In the genomic region with DNA sequence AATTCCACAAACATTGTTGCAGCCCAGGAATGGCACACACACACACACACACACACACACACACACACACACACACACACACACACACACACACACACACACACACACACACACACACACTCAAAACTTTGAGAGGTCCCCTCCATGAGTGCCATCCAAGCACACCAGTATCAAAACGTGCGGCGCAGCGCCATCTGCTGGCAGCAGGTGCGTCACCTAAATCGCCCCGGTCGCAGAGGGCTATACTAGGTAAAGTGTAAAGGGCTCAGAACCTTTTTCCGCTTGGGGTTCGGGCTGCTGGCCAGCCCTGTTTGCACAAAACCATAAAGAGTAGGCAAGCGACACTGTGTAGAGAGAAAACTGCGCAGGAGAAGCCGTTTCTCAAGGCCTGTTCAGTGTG, we compare ENCODE assay signal across 8 mouse cellular contexts.
DNase-seq lines count a peak whose midpoint lies in the region; ATAC-seq and TF ChIP-seq lines count a peak whose summit lies in the region.

No protein-coding gene starts in this region.

- H3K9me3 ChIP-seq in embryonic facial prominence, embryonic 11.5 days (replicated peaks; ENCODE audit: control insufficient read depth, low read length): no peaks in the 10 kb centered on the region
- no peaks in the 10 kb centered on the region for H3K9me3 ChIP-seq in heart, embryonic 12.5 days (replicated peaks)
- no peaks in the 10 kb centered on the region for H3K9me3 ChIP-seq in neural tube, embryonic 13.5 days

- H3K4me2 ChIP-seq in embryonic facial prominence, embryonic 11.5 days (ENCODE audit: low read depth, low read length): no peak overlapping the region
- H3K4me2 ChIP-seq in heart, embryonic 12.5 days: peak overlapping the region; percentile 12; the same call in 1 of the 2 replicates
- peak overlapping the region; percentile 31 for H3K4me2 ChIP-seq in neural tube, embryonic 13.5 days

- TF ChIP-seq CTCF in spleen, adult 2 months (IDR thresholded peaks at IDR 0.05; ENCODE audit: extremely low read depth, insufficient read depth, insufficient read length, insufficient replicate concordance): peak; percentile 18; the same call in 1 of the 2 replicates

- no peak for TF ChIP-seq POLR2A in spleen, adult 2 months (IDR thresholded peaks at IDR 0.05; ENCODE audit: low read depth, low read length)

- H3K4me3 ChIP-seq in spleen, adult 2 months (ENCODE audit: extremely low read depth, insufficient read depth, insufficient read length): no peak overlapping the region
- H3K4me3 ChIP-seq in embryonic facial prominence, embryonic 11.5 days (ENCODE audit: low read depth, low read length): no peak overlapping the region
- H3K4me3 ChIP-seq in heart, embryonic 12.5 days: no peak overlapping the region
- H3K4me3 ChIP-seq in neural tube, embryonic 13.5 days: no peak overlapping the region

- H3K9ac ChIP-seq in embryonic facial prominence, embryonic 11.5 days (replicated peaks; ENCODE audit: low read length): no peak overlapping the region
- no peak overlapping the region for H3K9ac ChIP-seq in heart, embryonic 12.5 days
- H3K9ac ChIP-seq in neural tube, embryonic 13.5 days: no peak overlapping the region

- H3K27me3 ChIP-seq in spleen, adult 2 months (ENCODE audit: control insufficient read depth, insufficient read depth, low read length): no peaks in the 10 kb centered on the region
- H3K27me3 ChIP-seq in embryonic facial prominence, embryonic 11.5 days (ENCODE audit: control insufficient read depth, insufficient read depth, low read length): 0 out of 2 replicates have a peak, but pooled peaks cover 4% of the 10 kb centered on the region
- peaks cover 48% of the 10 kb centered on the region for H3K27me3 ChIP-seq in heart, embryonic 12.5 days (replicated peaks)
- H3K27me3 ChIP-seq in neural tube, embryonic 13.5 days: peaks cover 49% of the 10 kb centered on the region

- H3K27ac ChIP-seq in spleen, adult 2 months (ENCODE audit: insufficient read depth, low read length): no peak overlapping the region
- H3K27ac ChIP-seq in embryonic facial prominence, embryonic 11.5 days (replicated peaks; ENCODE audit: low read depth, low read length): no peak overlapping the region
- no peak overlapping the region for H3K27ac ChIP-seq in heart, embryonic 12.5 days (ENCODE audit: poor library complexity, severe bottlenecking)
- H3K27ac ChIP-seq in neural tube, embryonic 13.5 days (replicated peaks): peak overlapping the region; percentile 52

- 8% methylated on average over 13 of the region's 13 CpGs for WGBS in spleen, adult 2 months
- 5% methylated on average over 13 of the region's 13 CpGs for WGBS in embryonic facial prominence, embryonic 11.5 days
- 3% methylated on average over 13 of the region's 13 CpGs for whole genome bisulfite sequencing in heart, embryonic 12.5 days
- whole genome bisulfite sequencing in neural tube, embryonic 13.5 days: under 1% methylated on average over 13 of the region's 13 CpGs

- peak; percentile 39 for ATAC-seq in embryonic facial prominence, embryonic 11.5 days (replicated peaks; ENCODE audit: insufficient number of reproducible peaks, low FRiP score, low TSS enrichment, low read depth)
- ATAC-seq in heart, embryonic 12.5 days (ENCODE audit: insufficient number of reproducible peaks, low FRiP score): 0 out of 2 replicates have a peak, but pooled peaks have one; percentile 51
- ATAC-seq in neural tube, embryonic 13.5 days (ENCODE audit: low read depth): peak; percentile 82

- DNase-seq in spleen, adult 2 months (ENCODE audit: low read depth in 1 of 2, low spot score in 2 of 2): no peak
- DNase-seq in spleen, postnatal 36 days (ENCODE audit: low spot score in 2 of 2): no peak
- peak; percentile 91 for DNase-seq in embryonic facial prominence, embryonic 11.5 days (ENCODE audit: low spot score)
- DNase-seq in kidney, postnatal 10 days: peak; percentile 90
- DNase-seq in liver: peak; percentile 72
- DNase-seq in thymus, postnatal 25 days: peak; percentile 27

- no peaks in the 10 kb centered on the region for H3K36me3 ChIP-seq in spleen, adult 2 months (ENCODE audit: control insufficient read depth, insufficient read depth, low read length)
- H3K36me3 ChIP-seq in embryonic facial prominence, embryonic 11.5 days (replicated peaks; ENCODE audit: control insufficient read depth, insufficient read depth, low read depth, low read length): no peaks in the 10 kb centered on the region
- no peaks in the 10 kb centered on the region for H3K36me3 ChIP-seq in heart, embryonic 12.5 days
- no peaks in the 10 kb centered on the region for H3K36me3 ChIP-seq in neural tube, embryonic 13.5 days

- H3K4me1 ChIP-seq in spleen, adult 2 months (ENCODE audit: control insufficient read depth, insufficient read depth, insufficient read length): no peaks in the 10 kb centered on the region
- H3K4me1 ChIP-seq in embryonic facial prominence, embryonic 11.5 days (ENCODE audit: control insufficient read depth, insufficient read depth, low read length): no peaks in the 10 kb centered on the region
- H3K4me1 ChIP-seq in heart, embryonic 12.5 days (replicated peaks): peaks cover 4% of the 10 kb centered on the region; the same call in 1 of the 2 replicates
- H3K4me1 ChIP-seq in neural tube, embryonic 13.5 days (replicated peaks): peaks cover 37% of the 10 kb centered on the region

Comparison
In these comparisons a context has a peak if more than half of its experiments do, and no peak if none do; other contexts are left out.
1. DNase-seq: peak in embryonic facial prominence, embryonic 11.5 days (single experiment), kidney, postnatal 10 days (single experiment), liver (single experiment) and thymus, postnatal 25 days (single experiment); none in spleen, adult 2 months (0 of 2) and spleen, postnatal 36 days (0 of 2).
2. Peak in every context shown above with its lines, with median percentiles within 50 percentile points of each other: ATAC-seq.